Mouse (Mus musculus) heart, adult 2 months (tissue): ENCODE measurements around the gene Bmp7. TPM values are rescaled to one million over a fixed set of nuclear protein-coding genes. Genes with fewer than 3 reads are reported as not detected.
A peak's percentile ranks its signal among the peaks of the same experiment; 100 is the strongest.

Source experiments
- DNase-seq, 2 experiments: peaks; one replicate each; pipeline ENCODE4 v3.0.0; 2021
- H3K27ac ChIP-seq: fragments of 200-600 bp; 2 replicates; pipeline ENCODE4 v1.8.1; 2022
- H3K27me3 ChIP-seq: fragments of 200-500 bp; 2 replicates; pipeline ENCODE4 v1.6.1; 2012; ENCODE audit warnings: mild to moderate bottlenecking, low read length, inconsistent platforms, mixed read lengths; ENCODE audit not compliant: control insufficient read depth, insufficient read depth
- H3K36me3 ChIP-seq: fragments of 200-500 bp; 2 replicates; pipeline ENCODE4 v1.6.1; 2012; ENCODE audit warnings: low read length, inconsistent platforms; ENCODE audit not compliant: control insufficient read depth, insufficient read depth
- H3K4me1 ChIP-seq: fragments of 200-500 bp; 2 replicates; pipeline ENCODE4 v1.6.1; 2011; ENCODE audit warnings: low read length; ENCODE audit not compliant: control insufficient read depth, insufficient read depth
- H3K4me3 ChIP-seq: fragments of 200-600 bp; 2 replicates; pipeline ENCODE4 v1.8.1; 2022
- H3K79me2 ChIP-seq: fragments of 200-500 bp; replicated peaks from 2 replicates; pipeline ENCODE4 v1.6.1; 2012; ENCODE audit warnings: mild to moderate bottlenecking, inconsistent platforms, low read length, moderate library complexity, mixed read lengths; ENCODE audit not compliant: control insufficient read depth, insufficient read depth
- H3K9ac ChIP-seq: fragments of 200-500 bp; 2 replicates; pipeline ENCODE4 v1.6.1; 2012; ENCODE audit warnings: low read depth, mild to moderate bottlenecking, control low read depth, inconsistent platforms, low read length, mixed read lengths
- CTCF ChIP-seq: fragments of 200-600 bp; IDR thresholded peaks from 2 replicates; pipeline ENCODE4 v1.8.1; 2022; ENCODE audit warnings: antibody characterized with exemption, mild to moderate bottlenecking, moderate library complexity
- EP300 ChIP-seq: fragments of 200-500 bp; IDR thresholded peaks from 2 replicates; pipeline ENCODE4 v1.6.1; 2011; ENCODE audit warnings: low read depth, low read length, control low read depth; ENCODE audit not compliant: insufficient read depth
- POLR2A ChIP-seq: fragments of 200-500 bp; IDR thresholded peaks from 2 replicates; pipeline ENCODE4 v1.6.1; 2011; ENCODE audit warnings: mild to moderate bottlenecking, low read depth, low read length, control low read depth; ENCODE audit not compliant: insufficient read depth
- WGBS: fragments of 180-500 bp; shearing (Covaris S2); methylation state at CpG from one replicate; pipeline ENCODE4 v1.1.7; 2018; 5-methylcytosine and 5-hydroxymethylcytosine counted together
- intact Hi-C: fragments of 180-260 bp; cut with DNase I; formaldehyde crosslinking; loops from one replicate; pipeline ENCODE4 v1.15.1; 2025
- long read RNA-seq: library from polyadenylated mRNA; stranded (forward); transcript quantifications from one replicate; pipeline ENCODE4 v2.0.0, GENCODE M21; 2021
- polyA plus RNA-seq: library from polyadenylated mRNA; depleted of rRNA; stranded (reverse); fragments of >200 nt; gene quantifications from 2 replicates; pipeline ENCODE4 v1.2.3, GENCODE M21; 2012; rRNA removed
- total RNA-seq, 2 experiments: library from RNA; stranded (reverse); gene quantifications; 2 replicates each; pipeline ENCODE4 v1.2.3; 2021

Bmp7 gene
- total RNA-seq (under 1 TPM; 0.86 to 0.94 TPM), polyA plus RNA-seq (1.4 and 2.1 TPM in 2 replicates)
- long read RNA-seq, partial matches to known transcripts = 0 of 1 reads
- long read RNA-seq, other reads (novel, unspliced or antisense) = 0 of 1 reads

DNA sequence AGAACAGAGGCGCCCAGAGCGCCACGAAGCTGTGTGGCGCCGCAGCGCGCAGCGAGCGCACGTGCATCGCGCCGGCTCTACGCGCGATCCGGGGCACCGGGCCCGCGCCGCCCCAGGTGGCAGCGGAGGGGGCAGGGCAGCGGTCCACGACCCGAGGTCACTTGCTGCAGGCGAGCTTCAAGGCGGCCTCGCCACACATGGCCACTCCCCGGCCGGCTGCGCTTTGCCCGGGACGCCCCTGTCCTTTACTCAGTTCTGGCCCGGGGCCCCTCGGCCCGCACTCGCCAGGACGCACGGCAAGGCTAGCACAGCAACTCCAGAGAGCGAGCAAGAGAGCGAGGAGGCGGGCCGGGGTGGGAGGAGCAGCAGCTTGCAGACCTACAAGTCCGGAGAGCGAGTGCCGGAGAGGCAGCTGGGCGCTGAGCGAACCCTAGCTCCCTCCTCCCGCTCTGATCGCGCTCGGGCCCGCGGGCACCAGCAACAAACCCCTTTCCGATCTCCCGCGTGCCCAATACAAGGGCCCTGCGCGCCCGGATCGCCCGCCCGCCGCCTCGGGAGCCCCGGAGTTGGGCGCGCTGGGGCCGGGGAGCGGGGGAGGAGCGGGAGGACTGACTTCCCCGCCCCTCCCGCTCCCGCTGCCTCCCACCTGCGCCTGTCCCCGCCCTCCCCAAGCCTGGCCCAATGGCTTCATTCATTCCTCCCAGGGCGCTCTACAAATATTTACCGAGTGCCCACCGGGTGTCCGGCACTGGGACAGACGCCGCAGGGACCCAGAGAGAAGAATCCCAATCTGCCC is at the start of gene Bmp7:
TSS of gene Bmp7 (minus strand) at position 319 of the 796 bp plus-strand sequence.
- TF ChIP-seq CTCF (no peak), POLR2A (no peak), EP300 (no peak)
- DNase-seq = peak; percentile 47 to 63
- Histone ChIP-seq H3K4me3 (peak within 1 kb of the TSS; percentile 49), H3K27ac (no peak within 1 kb of the TSS), H3K4me1 (no peaks in the 10 kb centered on the region), H3K36me3 (no peaks in the 10 kb centered on the region), H3K79me2 (no peaks in the 10 kb centered on the region), H3K27me3 (peaks cover 6% of the 10 kb centered on the region), H3K9ac (no peak within 1 kb of the TSS)
- under 1% methylated on average over 74 of the region's 82 CpGs for WGBS
- intact Hi-C loops = loop anchor here (2.0 kb wide), 1 partner anchor 109 kb away; no protein-coding TSS in a partner anchor

DNA sequence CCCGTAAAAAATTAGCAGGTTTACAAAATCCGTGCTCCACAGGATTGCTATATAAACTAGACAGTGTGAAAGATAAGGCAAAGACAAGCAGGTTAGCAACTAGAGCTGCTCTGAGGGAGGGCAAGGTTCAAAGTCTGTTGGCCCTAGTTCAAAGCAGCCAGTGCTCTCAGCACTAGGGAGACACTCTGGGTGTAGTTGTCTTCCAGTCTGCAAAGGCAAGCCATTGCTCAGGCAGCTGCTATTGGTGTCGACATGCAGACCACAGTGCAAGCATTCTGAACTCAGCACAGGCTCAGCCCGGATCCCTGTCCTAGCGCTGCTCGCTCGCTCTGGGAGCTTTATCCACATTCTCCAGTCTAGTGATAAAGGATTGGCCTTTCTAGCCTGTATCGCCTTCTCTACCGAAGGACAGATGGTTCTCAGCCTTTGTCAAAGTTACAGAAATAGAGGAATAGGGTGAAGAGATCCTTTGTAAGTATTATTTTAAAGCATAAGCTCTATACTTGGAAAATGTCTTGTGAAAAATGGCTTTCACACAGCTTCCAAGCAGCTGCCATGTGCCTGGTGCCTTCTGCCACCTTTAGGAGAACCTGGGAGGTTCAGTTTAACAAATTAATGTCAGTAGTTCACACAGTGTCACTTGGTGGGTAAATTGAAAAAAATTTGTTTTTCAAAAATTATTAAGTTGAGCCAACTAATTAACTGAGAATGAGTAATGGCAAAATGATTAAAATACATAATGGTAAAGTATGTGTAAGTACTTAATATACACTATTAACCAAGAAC is 42.8 kb upstream of the Bmp7 start:
- Histone ChIP-seq H3K4me3 (no peak overlapping the region), H3K36me3 (no peaks in the 10 kb centered on the region), H3K27ac (no peak overlapping the region), H3K79me2 (no peaks in the 10 kb centered on the region), H3K27me3 (no peaks in the 10 kb centered on the region), H3K4me1 (no peaks in the 10 kb centered on the region), H3K9ac (no peak overlapping the region)
- intact Hi-C loops = no loop called here
- WGBS = 43% methylated on average over 9 of the region's 9 CpGs
- TF ChIP-seq POLR2A = no peak
- TF ChIP-seq CTCF = peak; percentile 62
- no peak for TF ChIP-seq EP300
- DNase-seq = no peak

DNA sequence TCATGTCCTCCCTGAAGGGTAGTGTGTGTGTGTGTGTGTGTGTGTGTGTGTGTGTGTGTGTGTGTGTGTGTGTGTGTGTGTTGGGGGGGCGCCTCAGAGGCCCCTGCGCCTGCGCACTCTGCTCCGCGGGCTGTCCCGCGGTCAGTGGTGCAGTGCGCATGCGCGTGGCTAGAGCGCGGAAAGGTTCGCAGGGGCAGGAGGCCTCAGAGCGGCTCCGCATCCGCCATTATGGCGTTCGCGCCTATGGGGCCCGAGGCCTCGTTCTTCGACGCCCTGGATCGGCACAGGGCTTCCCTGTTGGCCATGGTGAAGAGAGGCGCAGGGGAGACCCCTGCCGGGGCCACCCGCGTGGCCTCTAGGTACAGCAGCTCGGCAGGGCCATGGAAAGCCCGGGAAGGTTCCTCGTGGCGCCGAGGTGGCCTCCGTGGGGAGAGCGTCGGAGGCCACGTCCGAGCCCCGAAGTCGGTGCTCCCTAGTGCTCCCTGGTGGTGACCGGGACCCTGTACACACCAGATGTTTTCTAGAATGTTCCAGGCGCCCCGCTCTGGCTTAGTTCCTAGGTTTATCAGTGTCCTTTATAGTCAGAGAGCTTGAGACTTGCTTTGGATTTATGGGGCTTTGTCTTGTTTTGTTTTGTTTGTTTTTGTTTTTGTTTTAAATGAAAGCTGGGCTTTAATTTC is 39.7 kb upstream of the Bmp7 start:
- intact Hi-C loops = no loop called here
- no peaks in the 10 kb centered on the region for H3K36me3 ChIP-seq
- no peaks in the 10 kb centered on the region for H3K27me3 ChIP-seq
- no peak overlapping the region for H3K4me3 ChIP-seq
- TF ChIP-seq CTCF = no peak
- TF ChIP-seq EP300 = no peak
- no peak for TF ChIP-seq POLR2A
- no peaks in the 10 kb centered on the region for H3K79me2 ChIP-seq
- H3K4me1 ChIP-seq = no peaks in the 10 kb centered on the region; the same call in 1 of the 2 replicates
- no peak for DNase-seq
- WGBS = 89% methylated on average over 43 of the region's 43 CpGs
- H3K27ac ChIP-seq = no peak overlapping the region
- no peak overlapping the region for H3K9ac ChIP-seq

DNA sequence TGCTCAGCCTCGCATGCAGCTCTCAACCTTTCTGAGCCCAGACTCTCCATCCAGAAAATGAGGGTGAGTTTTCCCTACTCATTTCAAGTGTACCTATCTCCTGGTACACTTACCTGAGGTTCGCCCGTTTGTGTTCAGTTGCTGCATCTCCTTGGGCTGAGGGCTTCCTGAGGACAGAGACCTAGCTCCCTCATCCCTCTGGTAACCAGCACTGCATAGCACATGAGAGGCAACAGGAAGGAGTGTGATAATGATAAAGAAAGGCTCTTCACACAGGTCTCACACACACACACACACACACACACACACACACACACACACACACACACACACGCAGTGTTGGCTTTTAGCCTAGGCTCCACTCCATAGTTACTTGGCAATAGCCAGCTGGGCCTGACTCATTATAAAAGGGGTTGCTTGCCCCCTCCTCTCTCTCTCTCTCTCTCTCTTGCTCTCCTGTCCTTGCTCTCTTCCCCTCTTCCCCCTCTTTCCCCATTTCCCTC is 38.1 kb upstream of the Bmp7 start:
- Histone ChIP-seq H3K36me3 (no peaks in the 10 kb centered on the region), H3K4me1 (no peaks in the 10 kb centered on the region; the same call in 1 of the 2 replicates), H3K79me2 (no peaks in the 10 kb centered on the region), H3K27me3 (no peaks in the 10 kb centered on the region), H3K4me3 (no peak overlapping the region), H3K27ac (no peak overlapping the region), H3K9ac (no peak overlapping the region)
- no peak for TF ChIP-seq CTCF
- no peak for TF ChIP-seq POLR2A
- TF ChIP-seq EP300 = no peak
- intact Hi-C loops = no loop called here
- WGBS = 53% methylated on average over 4 of the region's 4 CpGs
- no peak for DNase-seq

DNA sequence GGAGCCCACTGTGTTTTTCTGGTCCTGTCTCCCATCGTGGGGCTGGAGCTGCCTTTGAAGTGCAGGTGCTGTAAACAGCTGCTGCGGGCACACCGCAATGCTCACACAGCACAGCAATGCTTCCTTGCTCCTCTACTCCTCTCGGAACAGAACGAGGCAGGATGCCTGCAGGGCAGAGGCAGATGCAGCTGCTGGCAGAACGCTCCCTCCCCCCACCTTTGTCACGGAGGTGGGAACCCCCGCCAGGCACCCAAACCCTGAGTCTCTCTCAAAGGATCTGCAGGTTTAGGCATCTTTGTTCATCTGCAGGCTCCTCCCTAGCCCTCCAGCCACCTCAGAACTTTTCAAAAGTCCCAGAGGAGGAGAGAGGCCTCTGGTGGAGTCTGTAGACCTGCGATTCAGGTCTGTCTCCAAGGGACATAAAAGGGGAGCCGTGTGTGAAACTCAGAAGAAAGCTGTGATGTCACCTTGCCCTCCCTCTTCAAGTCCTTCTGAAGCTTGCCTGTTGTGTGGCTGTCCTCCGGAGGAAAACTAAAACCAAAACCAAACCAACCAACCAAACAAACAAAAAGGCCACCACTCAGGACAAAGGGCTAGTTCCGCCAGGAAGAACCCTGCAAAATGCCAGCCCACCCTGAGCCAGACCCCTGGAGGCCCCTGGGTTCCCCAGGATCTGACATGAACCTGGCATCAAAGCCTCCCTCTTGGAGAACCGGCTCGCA is 37.4 kb upstream of the Bmp7 start, which contains the start of gene Spo11:
TSS of gene Spo11 (plus strand) at position 292 of the 722 bp plus-strand sequence.
- TF ChIP-seq POLR2A = no peak
- TF ChIP-seq EP300 = no peak
- no peak for TF ChIP-seq CTCF
- intact Hi-C loops = no loop called here
- WGBS = 44% methylated on average over 14 of the region's 14 CpGs
- no peaks in the 10 kb centered on the region for H3K36me3 ChIP-seq
- no peaks in the 10 kb centered on the region for H3K79me2 ChIP-seq
- no peak within 1 kb of the TSS for H3K9ac ChIP-seq
- H3K27ac ChIP-seq = no peak within 1 kb of the TSS
- H3K27me3 ChIP-seq = no peaks in the 10 kb centered on the region
- H3K4me1 ChIP-seq = no peaks in the 10 kb centered on the region; the same call in 1 of the 2 replicates
- H3K4me3 ChIP-seq = no peak within 1 kb of the TSS
- DNase-seq = peak in 1 of 2 experiments; percentile 23
